Mouse (Mus musculus): ENCODE data around the gene Eef1a2. TPM values are rescaled to one million over a fixed set of nuclear protein-coding genes. Genes with fewer than 3 reads are reported as not detected.
"Not testable (repeated sequence)": the region's sequence is repeated elsewhere in the genome, so short reads cannot be mapped to it uniquely, and the experiment has no call there.

The Eef1a2 gene
- total and polyA plus RNA-seq, 2 experiments, result 0.74 TPM; not detected in 1

DNA sequence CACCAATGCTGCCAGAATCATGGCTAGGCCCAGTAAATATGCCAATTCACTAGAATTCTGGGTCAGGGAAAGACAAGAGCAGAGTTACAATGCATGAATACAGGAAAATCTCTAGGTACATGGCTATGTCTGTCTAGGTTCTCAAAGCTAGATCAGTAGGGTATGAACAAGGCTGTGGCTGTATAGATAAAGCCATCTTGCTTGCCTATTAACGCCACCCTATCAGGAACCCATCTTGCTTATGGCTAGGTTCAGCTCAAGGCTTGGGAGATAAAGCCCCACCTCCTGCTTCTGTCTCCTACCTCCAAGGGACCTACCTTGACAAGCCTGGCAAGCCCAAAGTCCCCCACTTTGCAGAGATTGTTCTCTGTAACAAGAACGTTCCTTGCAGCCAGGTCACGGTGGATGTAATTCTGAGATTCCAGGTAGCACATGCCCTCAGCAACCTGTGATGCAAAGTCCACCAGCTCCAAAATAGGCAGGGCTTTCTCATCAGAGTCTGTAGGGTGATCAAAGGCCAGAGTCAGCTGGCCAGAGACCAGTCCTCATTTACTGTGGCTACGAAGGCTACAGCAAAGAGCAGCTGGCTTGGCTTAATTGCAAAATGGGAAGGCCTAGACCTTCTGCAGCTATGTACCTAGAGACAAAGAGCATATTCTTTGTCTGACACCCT, 40.0 kb upstream of the Eef1a2 start:
- WGBS, result 29% methylated on average over 4 of the region's 4 CpGs
- H3K4me3 ChIP-seq (ENCODE audit: insufficient read depth, low read depth, low read length), result no peak overlapping the region
- no peaks in the 10 kb centered on the region for H3K36me3 ChIP-seq (ENCODE audit: control insufficient read depth, insufficient read depth, low read length)
- H3K27me3 ChIP-seq (ENCODE audit: control insufficient read depth, insufficient read depth, low read length), result no peaks in the 10 kb centered on the region
- peaks cover 5% of the 10 kb centered on the region; the same call in 1 of the 2 replicates for H3K4me1 ChIP-seq (ENCODE audit: control insufficient read depth, insufficient read depth, low read length)
- DNase-seq (ENCODE audit: extremely low read depth, low read depth, low spot score), result peak; percentile 94
- H3K79me2 ChIP-seq (ENCODE audit: control insufficient read depth, insufficient read depth, low read length), result no peaks in the 10 kb centered on the region
- H3K9ac ChIP-seq (ENCODE audit: low read depth, low read length), result no peak overlapping the region
- H3K27ac ChIP-seq (replicated peaks; ENCODE audit: insufficient read depth, low read depth, low read length), result peak overlapping the region; percentile 51; the same call in 1 of the 2 replicates
- TF ChIP-seq POLR2A (IDR thresholded peaks at IDR 0.05; ENCODE audit: extremely low read depth, insufficient read depth, low read length), result no peak

DNA sequence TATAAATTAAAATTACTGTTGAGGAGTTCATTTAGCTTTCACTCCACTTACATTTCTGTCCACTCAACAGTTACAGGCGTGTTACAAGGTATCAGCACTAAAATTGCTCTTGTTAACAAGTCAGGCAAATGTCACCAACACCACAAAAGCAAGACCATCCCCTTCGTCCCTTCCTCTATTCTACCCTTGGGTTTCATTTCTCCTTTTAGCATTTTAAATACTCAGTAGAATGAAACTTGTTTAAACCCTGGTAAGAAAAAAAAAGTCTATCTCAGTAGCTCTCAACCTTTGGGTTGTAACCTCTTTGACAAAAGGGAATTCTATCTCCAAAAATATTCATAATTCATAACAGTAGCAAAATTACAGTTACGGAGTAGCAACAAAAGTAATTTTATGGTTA, 36.2 kb upstream of the Eef1a2 start:
- 89% methylated on average over 3 of the region's 3 CpGs for WGBS
- Histone ChIP-seq H3K27me3 (ENCODE audit: control insufficient read depth, insufficient read depth, low read length) (no peaks in the 10 kb centered on the region), H3K79me2 (ENCODE audit: control insufficient read depth, insufficient read depth, low read length) (no peaks in the 10 kb centered on the region), H3K9ac (ENCODE audit: low read depth, low read length) (no peak overlapping the region), H3K4me3 (ENCODE audit: insufficient read depth, low read depth, low read length) (no peak overlapping the region), H3K36me3 (ENCODE audit: control insufficient read depth, insufficient read depth, low read length) (no peaks in the 10 kb centered on the region), H3K4me1 (ENCODE audit: control insufficient read depth, insufficient read depth, low read length) (peaks cover 20% of the 10 kb centered on the region), H3K27ac (replicated peaks; ENCODE audit: insufficient read depth, low read depth, low read length) (no peak overlapping the region)
- no peak for TF ChIP-seq CTCF (IDR thresholded peaks at IDR 0.05; ENCODE audit: low read depth, low read length)
- no peak for TF ChIP-seq POLR2A (IDR thresholded peaks at IDR 0.05; ENCODE audit: extremely low read depth, insufficient read depth, low read length)
- DNase-seq (ENCODE audit: extremely low read depth, low read depth, low spot score), result peak; percentile 30

DNA sequence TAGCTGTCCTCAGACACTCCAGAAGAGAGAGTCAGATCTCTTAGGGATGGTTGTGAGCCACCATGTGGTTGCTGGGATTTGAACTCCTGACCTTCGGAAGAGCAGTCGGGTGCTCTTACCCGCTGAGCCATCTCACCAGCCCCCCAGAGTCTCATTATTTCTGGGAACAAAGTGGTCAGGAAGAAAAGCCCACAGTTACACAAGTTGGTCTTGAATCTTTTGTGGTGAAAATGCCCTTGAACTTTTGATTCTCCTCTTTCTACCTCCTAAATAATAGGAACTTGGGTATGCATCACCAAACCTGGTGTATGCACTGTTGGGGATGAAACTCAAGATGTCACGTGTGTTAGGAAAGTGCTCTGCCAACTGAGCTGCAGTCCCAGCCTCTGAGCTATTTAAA, 35.1 kb upstream of the Eef1a2 start:
- Histone ChIP-seq H3K4me3 (ENCODE audit: insufficient read depth, low read depth, low read length) (no peak overlapping the region), H3K9ac (ENCODE audit: low read depth, low read length) (no peak overlapping the region), H3K4me1 (ENCODE audit: control insufficient read depth, insufficient read depth, low read length) (peaks cover 18% of the 10 kb centered on the region), H3K36me3 (ENCODE audit: control insufficient read depth, insufficient read depth, low read length) (no peaks in the 10 kb centered on the region), H3K27ac (replicated peaks; ENCODE audit: insufficient read depth, low read depth, low read length) (no peak overlapping the region), H3K79me2 (ENCODE audit: control insufficient read depth, insufficient read depth, low read length) (no peaks in the 10 kb centered on the region), H3K27me3 (ENCODE audit: control insufficient read depth, insufficient read depth, low read length) (no peaks in the 10 kb centered on the region)
- TF ChIP-seq POLR2A (IDR thresholded peaks at IDR 0.05; ENCODE audit: extremely low read depth, insufficient read depth, low read length) (no peak), CTCF (IDR thresholded peaks at IDR 0.05; ENCODE audit: low read depth, low read length) (no peak)
- 52% methylated on average over 4 of the region's 4 CpGs for WGBS
- DNase-seq (ENCODE audit: extremely low read depth, low read depth, low spot score), result peak; percentile 13

DNA sequence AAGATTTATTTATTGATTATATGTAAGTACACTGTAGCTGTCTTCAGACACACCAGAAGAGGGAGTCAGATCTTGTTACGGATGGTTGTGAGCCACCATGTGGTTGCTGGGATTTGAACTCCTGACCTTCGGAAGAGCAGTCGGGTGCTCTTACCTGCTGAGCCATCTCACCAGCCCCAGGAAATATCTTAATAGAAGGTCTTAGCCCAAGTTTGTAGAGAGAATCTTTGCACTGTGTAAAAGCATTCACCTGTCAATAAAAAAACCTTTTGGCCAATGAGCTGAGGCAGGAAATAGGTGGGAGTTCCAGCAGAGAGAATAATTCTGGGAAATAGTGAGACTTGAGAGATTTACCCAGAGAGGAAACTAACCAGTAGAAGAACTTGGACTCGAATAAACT, 34.6 kb upstream of the Eef1a2 start:
- DNase-seq (ENCODE audit: extremely low read depth, low read depth, low spot score), result peak; percentile 73
- not testable (repeated sequence) for H3K36me3 ChIP-seq (ENCODE audit: control insufficient read depth, insufficient read depth, low read length); H3K27me3 ChIP-seq (ENCODE audit: control insufficient read depth, insufficient read depth, low read length); H3K9ac ChIP-seq (ENCODE audit: low read depth, low read length); H3K4me3 ChIP-seq (ENCODE audit: insufficient read depth, low read depth, low read length); H3K79me2 ChIP-seq (ENCODE audit: control insufficient read depth, insufficient read depth, low read length)
- Histone ChIP-seq H3K27ac (replicated peaks; ENCODE audit: insufficient read depth, low read depth, low read length) (0 out of 2 replicates have a peak overlapping the region, but pooled peaks have one; percentile 27), H3K4me1 (ENCODE audit: control insufficient read depth, insufficient read depth, low read length) (peaks cover 17% of the 10 kb centered on the region)
- 30% methylated on average over 4 of the region's 4 CpGs for WGBS

DNA sequence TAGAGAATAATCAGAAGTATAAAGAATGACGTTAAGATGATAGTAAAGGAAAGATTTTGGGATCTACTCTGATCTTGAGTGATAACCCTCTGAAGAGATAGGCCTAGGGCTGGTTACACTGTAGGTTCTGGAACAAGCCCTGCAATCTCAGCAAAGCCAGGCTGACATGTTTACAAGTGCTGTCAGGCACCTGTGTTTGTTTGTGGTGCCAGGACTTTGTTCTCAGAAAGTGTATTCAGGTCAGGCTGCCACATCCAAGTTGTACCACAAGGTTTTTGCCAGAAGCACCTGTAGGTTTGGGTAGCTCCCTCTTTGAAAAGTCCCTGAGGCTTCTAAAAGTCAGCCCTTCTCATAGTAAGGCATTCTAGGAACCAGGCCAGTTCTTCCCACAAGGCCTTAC, 32.5 kb upstream of the Eef1a2 start:
- WGBS, result 22% methylated on average over 1 of the region's 1 CpGs
- no peak for TF ChIP-seq CTCF (IDR thresholded peaks at IDR 0.05; ENCODE audit: low read depth, low read length)
- no peak for TF ChIP-seq POLR2A (IDR thresholded peaks at IDR 0.05; ENCODE audit: extremely low read depth, insufficient read depth, low read length)
- H3K4me1 ChIP-seq (ENCODE audit: control insufficient read depth, insufficient read depth, low read length), result peaks cover 15% of the 10 kb centered on the region
- no peak overlapping the region for H3K4me3 ChIP-seq (ENCODE audit: insufficient read depth, low read depth, low read length)
- peak overlapping the region; percentile 19; the same call in 1 of the 2 replicates for H3K9ac ChIP-seq (ENCODE audit: low read depth, low read length)
- no peaks in the 10 kb centered on the region for H3K27me3 ChIP-seq (ENCODE audit: control insufficient read depth, insufficient read depth, low read length)
- H3K36me3 ChIP-seq (ENCODE audit: control insufficient read depth, insufficient read depth, low read length), result no peaks in the 10 kb centered on the region
- H3K79me2 ChIP-seq (ENCODE audit: control insufficient read depth, insufficient read depth, low read length), result no peaks in the 10 kb centered on the region
- peak overlapping the region; percentile 92 for H3K27ac ChIP-seq (replicated peaks; ENCODE audit: insufficient read depth, low read depth, low read length)
- DNase-seq (ENCODE audit: extremely low read depth, low read depth, low spot score), result peak; percentile 93

DNA sequence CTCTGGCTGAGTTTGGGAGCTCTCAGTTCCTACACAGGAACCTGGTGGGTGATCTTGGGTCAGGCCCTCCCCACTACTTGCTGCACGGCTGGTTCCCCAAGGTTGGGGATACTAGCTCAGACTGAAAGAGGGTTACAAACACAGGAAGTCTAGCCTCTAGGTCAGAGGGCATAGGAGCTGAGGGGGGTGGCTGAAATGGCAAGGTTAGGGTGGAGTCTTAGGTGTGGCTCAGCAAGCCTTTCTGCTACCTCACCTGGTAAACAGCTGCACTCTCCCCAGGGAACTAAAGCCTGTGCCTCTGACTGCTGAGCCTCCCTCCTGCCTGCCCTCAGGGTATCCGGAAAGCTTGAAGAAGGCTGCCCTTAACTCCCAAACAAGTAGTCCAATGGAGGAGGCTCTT, 31.9 kb upstream of the Eef1a2 start:
- WGBS, result 26% methylated on average over 2 of the region's 2 CpGs
- no peaks in the 10 kb centered on the region for H3K79me2 ChIP-seq (ENCODE audit: control insufficient read depth, insufficient read depth, low read length)
- H3K27me3 ChIP-seq (ENCODE audit: control insufficient read depth, insufficient read depth, low read length), result no peaks in the 10 kb centered on the region
- DNase-seq (ENCODE audit: extremely low read depth, low read depth, low spot score), result peak; percentile 49
- peak overlapping the region; percentile 92 for H3K27ac ChIP-seq (replicated peaks; ENCODE audit: insufficient read depth, low read depth, low read length)
- H3K9ac ChIP-seq (ENCODE audit: low read depth, low read length), result peak overlapping the region; percentile 67
- no peaks in the 10 kb centered on the region for H3K36me3 ChIP-seq (ENCODE audit: control insufficient read depth, insufficient read depth, low read length)
- H3K4me3 ChIP-seq (ENCODE audit: insufficient read depth, low read depth, low read length), result no peak overlapping the region
- H3K4me1 ChIP-seq (ENCODE audit: control insufficient read depth, insufficient read depth, low read length), result peaks cover 15% of the 10 kb centered on the region
- TF ChIP-seq POLR2A (IDR thresholded peaks at IDR 0.05; ENCODE audit: extremely low read depth, insufficient read depth, low read length) (no peak), CTCF (IDR thresholded peaks at IDR 0.05; ENCODE audit: low read depth, low read length) (no peak)

All from liver, adult 2 months (tissue).